Mouse (Mus musculus) fat pad, adult 2 months (tissue): ENCODE measurements at regions not wholly inside any gene's neighbourhood (a gene's known extent, or its start where the extent isn't known, plus 50 kb on each side); places are given as distances from the start of the nearest gene placed in this dataset.

ENCODE experiments used
- DNase-seq: peaks from one replicate; pipeline ENCODE4 v3.0.0-alpha.2; 2011; ENCODE audit warnings: low read depth, low spot score; ENCODE audit errors: extremely low read depth

DNA sequence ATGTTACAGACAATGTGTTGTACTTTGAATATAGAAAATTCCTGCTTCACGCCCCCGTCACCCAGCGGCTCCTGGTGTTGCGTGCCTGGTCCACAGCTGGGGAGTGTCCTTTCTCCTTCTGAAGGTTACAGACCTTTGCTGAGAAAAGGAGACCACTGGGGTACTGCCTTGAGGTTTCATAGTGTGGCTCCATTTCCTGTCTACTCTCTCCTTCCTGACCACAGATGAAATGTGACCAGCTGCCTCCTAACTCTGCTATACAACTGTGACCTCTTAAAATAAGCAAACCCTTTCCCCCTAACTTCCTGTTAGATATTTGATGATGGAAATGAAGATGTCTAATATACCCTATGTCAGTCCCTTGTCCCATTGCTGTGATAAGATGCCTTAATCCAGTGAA is 234.0 kb downstream of the Emp1 start:
- DNase-seq = no peak

DNA sequence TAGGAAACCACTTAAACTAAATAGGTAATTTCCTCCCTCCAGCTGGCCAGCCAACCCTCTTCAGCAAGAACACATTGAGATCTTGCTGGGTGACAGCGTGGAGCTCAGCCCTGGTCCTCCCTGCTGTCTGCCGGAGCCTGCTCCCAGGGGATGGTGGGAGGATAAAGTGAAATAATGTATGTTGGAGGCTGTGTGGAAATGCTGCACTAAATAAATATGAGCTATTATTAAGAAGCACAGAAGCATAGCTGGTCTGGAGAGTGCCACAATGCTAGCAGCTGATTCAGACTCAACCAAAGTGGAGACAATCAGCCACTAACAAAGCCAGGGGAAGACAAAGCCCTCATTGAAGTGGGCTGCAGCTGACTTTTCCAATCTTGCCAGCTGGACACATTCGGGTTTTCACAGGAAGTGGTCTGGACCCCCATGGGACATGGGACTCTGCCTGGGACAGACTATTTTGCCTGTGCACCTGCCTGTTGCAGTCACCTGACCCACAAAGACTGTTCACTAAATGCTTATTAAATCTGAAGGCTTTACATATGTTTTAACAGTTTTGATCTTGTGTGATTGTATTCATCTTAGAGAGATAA is 248.3 kb downstream of the Emp1 start:
- no peak for DNase-seq

DNA sequence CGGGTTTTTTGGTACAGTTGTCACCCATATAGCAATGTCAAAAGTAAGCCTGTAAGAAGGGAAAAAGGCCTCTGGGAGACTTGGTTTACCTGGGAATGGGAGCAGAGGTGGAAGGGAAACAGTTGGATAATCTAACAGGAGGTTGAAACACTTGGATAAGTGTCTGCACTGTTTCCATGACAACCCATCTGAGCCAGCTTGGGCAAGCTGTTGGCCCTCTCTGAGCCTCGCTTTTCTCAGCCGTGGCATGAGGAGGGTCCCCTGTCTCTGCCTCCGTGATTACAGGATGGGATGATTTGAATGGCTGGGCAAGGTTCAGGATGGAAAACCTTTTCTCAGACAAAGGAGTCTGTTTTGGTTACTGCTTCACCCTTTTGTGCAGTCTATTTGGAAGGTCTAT is 265.6 kb downstream of the Emp1 start:
- DNase-seq = no peak

DNA sequence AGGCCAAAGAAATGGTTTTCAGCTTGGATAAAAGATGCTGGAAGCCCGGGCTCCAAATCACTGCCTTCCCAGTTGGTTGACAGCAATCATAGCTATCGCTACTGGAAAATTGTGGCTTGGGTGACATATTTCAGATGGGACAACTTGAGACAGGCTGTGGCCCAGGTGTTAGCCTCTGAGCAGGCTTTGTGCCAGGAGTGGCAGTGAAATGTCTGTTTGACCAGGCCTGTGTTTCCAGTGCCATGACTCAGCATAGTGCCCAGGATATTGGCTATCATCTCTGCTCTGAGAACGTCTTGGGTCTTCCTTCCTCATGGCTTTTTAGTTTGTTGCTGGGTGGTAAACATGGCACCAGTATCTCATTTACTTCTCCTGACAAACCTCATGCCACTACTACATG is 266.9 kb downstream of the Emp1 start:
- DNase-seq = no peak

DNA sequence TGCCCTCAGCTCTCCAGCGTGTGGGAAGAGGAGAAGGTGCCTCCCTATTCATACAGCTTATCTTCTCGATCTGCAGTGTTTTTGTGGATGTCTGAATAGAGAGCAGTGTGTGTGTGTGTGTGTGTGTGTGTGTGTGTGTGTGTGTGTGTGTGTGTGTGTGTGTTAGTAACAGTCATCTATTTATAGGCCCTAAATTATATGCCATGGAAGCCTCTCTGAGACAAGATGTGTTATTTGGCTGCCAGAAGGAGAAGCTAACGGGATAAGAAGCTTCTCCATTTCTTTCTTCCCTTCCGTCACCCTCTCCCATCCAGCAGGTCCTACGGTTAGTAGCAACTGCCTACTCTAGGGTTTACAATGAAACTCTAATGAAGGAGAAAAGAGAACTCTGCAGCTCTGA is 270.3 kb downstream of the Emp1 start:
- no peak for DNase-seq

DNA sequence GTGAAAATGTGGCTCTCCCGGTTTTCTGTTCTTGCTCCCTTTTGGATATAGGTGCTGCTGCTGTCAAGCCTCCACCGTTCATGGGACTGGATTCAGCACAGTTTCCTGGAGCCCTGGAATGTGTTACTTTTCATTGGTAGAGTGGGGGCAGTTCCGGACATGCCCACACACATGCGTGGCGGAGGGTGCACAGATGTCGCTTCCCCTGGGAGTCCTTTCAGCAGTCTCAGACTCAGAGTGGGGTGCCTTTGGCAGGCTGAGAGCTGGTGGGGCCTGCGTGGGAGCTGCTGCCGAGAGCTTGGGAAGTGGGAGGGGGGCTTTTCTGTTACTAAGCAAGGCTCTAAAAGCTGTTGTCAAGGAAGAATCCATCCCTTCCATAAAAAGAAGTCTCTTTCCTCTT is 274.3 kb downstream of the Emp1 start:
- DNase-seq = no peak

- no peak for DNase-seq
These were observed 280.4 kb downstream of the Emp1 start for GRCm38 (mm10) chr6:135642711-135643110.

DNA sequence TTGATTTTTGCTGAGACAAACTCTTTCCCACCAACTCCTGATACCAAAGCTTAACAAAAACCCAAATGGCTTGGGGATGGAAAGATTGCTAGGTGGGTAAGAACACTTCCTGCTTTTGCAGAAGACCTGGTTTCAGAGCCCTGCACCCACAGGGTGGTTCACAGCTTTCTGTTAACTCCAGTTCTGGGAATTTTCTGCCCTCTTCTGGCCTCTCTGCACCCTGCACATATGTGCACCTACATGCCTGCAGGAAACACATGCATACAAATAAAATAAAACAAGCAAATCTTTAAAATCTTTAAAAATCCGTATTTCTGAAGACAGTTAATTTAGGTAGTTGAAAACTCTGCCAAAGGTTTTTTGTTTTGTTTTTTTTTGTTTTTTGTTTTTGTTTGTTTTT is 283.8 kb downstream of the Emp1 start:
- DNase-seq = no peak

- DNase-seq = no peak
These were observed 290.7 kb downstream of the Emp1 start for GRCm38 (mm10) chr6:135653002-135653401.

GRCm38 (mm10) chr6:135662386-135662785 is 300.0 kb downstream of the Emp1 start:
- DNase-seq = no peak

DNA sequence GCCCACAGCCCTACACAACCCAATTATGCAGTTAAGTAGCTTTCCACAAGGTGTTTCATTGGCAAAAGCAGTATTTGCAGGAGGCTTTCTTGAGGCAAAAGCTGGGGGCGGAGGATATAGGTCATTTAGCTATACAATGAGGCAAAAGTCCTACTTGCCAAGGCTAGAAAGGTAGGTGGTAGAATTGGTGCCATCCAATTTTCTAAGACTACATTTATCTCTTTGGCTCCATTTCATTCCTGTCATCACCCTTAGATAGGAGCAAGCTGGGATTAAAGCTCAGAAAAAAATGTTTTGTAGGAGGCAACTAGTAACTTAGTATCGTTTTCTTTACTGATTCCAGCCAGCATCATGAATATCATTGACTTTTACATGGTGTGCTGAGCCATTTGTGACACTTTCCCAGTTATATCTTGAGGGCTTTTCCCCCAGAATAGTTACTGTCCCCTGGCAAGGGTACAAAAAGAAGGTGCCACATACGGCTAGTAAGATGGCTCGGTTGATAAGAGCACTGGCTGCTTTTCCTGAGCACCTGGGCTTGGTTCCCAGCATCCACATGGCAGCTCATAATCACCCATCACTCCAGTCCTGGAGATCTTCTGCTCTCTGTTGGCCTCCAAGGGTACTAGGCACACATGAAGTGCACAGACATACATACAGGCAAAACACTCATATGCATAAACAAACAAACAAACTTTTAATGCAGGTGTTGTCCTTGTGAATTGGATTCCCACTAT is 300.6 kb downstream of the Emp1 start:
- DNase-seq = no peak
